Mouse (Mus musculus): Measurements from ENCODE around the gene Itpk1. TPM values are rescaled to one million over a fixed set of nuclear protein-coding genes. Genes with fewer than 3 reads are reported as not detected.

The Itpk1 gene
- polyA plus RNA-seq, 1 experiment from 2014 or later, result 38.7 TPM

GRCm38 (mm10) chr12:102551186-102551585 is 153.5 kb downstream of the Itpk1 start:
- H3K27ac ChIP-seq, result peak overlapping the region; percentile 22; the same call in 1 of the 2 replicates

GRCm38 (mm10) chr12:102550529-102550928 is 154.2 kb downstream of the Itpk1 start:
- H3K27me3 ChIP-seq, result peaks cover 14% of the 10 kb centered on the region
- peak overlapping the region; percentile 22; the same call in 1 of the 2 replicates for H3K27ac ChIP-seq
- H3K36me3 ChIP-seq (ENCODE audit: poor library complexity, severe bottlenecking), result no peaks in the 10 kb centered on the region
- 4% methylated on average over 11 of the region's 11 CpGs for WGBS
- no peak overlapping the region for H3K4me3 ChIP-seq
- H3K4me2 ChIP-seq, result no peak overlapping the region
- no peak for ATAC-seq
- peaks cover 31% of the 10 kb centered on the region for H3K4me1 ChIP-seq
- 0 out of 2 replicates have a peak overlapping the region, but pooled peaks have one; percentile 30 for H3K9ac ChIP-seq
- no peaks in the 10 kb centered on the region for H3K9me3 ChIP-seq (replicated peaks)

More at GRCm38 (mm10) chr12:102551186-102551585, 153.5 kb downstream of the Itpk1 start:
- H3K9me3 ChIP-seq (replicated peaks), result no peaks in the 10 kb centered on the region
- no peaks in the 10 kb centered on the region for H3K36me3 ChIP-seq (ENCODE audit: poor library complexity, severe bottlenecking)
- H3K9ac ChIP-seq, result 0 out of 2 replicates have a peak overlapping the region, but pooled peaks have one; percentile 14
- H3K4me1 ChIP-seq, result peaks cover 37% of the 10 kb centered on the region
- WGBS, result 59% methylated on average over 3 of the region's 3 CpGs
- no peak overlapping the region for H3K4me3 ChIP-seq
- ATAC-seq, result no peak
- H3K4me2 ChIP-seq, result no peak overlapping the region
- H3K27me3 ChIP-seq, result peaks cover 14% of the 10 kb centered on the region

GRCm38 (mm10) chr12:102545122-102545521 is 159.6 kb downstream of the Itpk1 start:
- ATAC-seq, result no peak
- WGBS, result 49% methylated on average over 6 of the region's 6 CpGs
- H3K27ac ChIP-seq, result no peak overlapping the region

DNA sequence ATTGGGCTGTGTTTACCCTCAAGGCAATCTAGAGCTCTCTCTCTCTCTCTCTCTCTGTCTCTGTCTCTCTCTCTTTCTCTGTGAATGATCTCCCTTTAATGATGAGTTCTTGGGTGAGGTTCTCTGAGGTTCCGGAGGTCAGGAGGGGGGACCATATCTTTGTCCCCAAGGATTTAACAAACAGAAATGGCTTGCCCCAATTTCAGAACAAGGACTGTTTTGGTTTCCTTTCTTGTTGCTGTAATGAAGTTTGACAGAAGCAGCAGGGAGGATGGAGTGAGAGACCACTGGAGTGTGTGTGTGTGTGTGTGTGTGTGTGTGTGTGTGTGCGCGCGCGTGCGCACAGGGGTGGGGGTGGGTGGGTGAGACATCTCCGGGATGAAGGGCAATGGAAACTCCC is 163.6 kb downstream of the Itpk1 start:
- 97% methylated on average over 7 of the region's 7 CpGs for WGBS
- ATAC-seq, result no peak
- H3K27ac ChIP-seq, result no peak overlapping the region

More at GRCm38 (mm10) chr12:102545122-102545521, 159.6 kb downstream of the Itpk1 start:
- H3K4me2 ChIP-seq, result no peak overlapping the region
- H3K9me3 ChIP-seq (replicated peaks), result no peaks in the 10 kb centered on the region
- H3K9ac ChIP-seq, result no peak overlapping the region
- H3K36me3 ChIP-seq (ENCODE audit: poor library complexity, severe bottlenecking), result no peaks in the 10 kb centered on the region
- H3K4me3 ChIP-seq, result no peak overlapping the region
- H3K27me3 ChIP-seq, result no peaks in the 10 kb centered on the region
- no peaks in the 10 kb centered on the region for H3K4me1 ChIP-seq

DNA sequence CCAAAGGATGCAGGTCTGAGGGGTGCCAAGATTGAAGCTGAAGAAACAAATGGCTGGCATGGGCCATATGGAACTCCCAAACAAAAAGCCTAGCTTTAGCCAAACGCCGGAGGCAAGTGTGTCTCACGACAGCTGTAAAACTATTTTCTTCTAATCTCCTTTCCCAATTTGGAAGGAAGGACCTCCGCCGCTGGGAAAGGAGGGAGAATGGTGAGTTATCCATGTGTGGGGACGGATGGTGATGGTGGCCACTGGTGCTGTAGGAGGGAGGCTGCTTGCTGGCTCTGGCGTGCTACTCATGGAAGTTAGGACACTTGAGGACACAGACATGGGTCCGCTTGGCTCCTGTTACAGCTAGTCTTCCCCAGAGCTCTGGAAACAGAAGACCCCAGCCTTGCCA is 164.5 kb downstream of the Itpk1 start:
- Histone ChIP-seq H3K27ac (no peak overlapping the region), H3K9me3 (replicated peaks) (no peaks in the 10 kb centered on the region), H3K4me2 (no peak overlapping the region), H3K4me1 (no peaks in the 10 kb centered on the region), H3K27me3 (no peaks in the 10 kb centered on the region), H3K9ac (no peak overlapping the region), H3K36me3 (ENCODE audit: poor library complexity, severe bottlenecking) (no peaks in the 10 kb centered on the region), H3K4me3 (no peak overlapping the region)
- no peak for ATAC-seq
- WGBS, result 76% methylated on average over 8 of the region's 8 CpGs

More for the DNA sequence above, 163.6 kb downstream of the Itpk1 start:
- no peaks in the 10 kb centered on the region for H3K4me1 ChIP-seq
- no peak overlapping the region for H3K4me2 ChIP-seq
- H3K27me3 ChIP-seq, result no peaks in the 10 kb centered on the region
- H3K9ac ChIP-seq, result no peak overlapping the region
- no peaks in the 10 kb centered on the region for H3K36me3 ChIP-seq (ENCODE audit: poor library complexity, severe bottlenecking)
- no peaks in the 10 kb centered on the region for H3K9me3 ChIP-seq (replicated peaks)
- H3K4me3 ChIP-seq, result no peak overlapping the region

GRCm38 (mm10) chr12:102535796-102536195 is 168.9 kb downstream of the Itpk1 start:
- no peak for ATAC-seq
- WGBS, result 21% methylated on average over 1 of the region's 1 CpGs
- H3K9ac ChIP-seq, result no peak overlapping the region

GRCm38 (mm10) chr12:102527989-102528388 is 176.7 kb downstream of the Itpk1 start:
- Histone ChIP-seq H3K27ac (no peak overlapping the region), H3K27me3 (no peaks in the 10 kb centered on the region), H3K9ac (no peak overlapping the region), H3K36me3 (ENCODE audit: poor library complexity, severe bottlenecking) (no peaks in the 10 kb centered on the region), H3K4me2 (no peak overlapping the region), H3K4me3 (no peak overlapping the region), H3K4me1 (no peaks in the 10 kb centered on the region), H3K9me3 (replicated peaks) (no peaks in the 10 kb centered on the region)
- no peak for ATAC-seq
- WGBS, result 71% methylated on average over 5 of the region's 5 CpGs

More at GRCm38 (mm10) chr12:102535796-102536195, 168.9 kb downstream of the Itpk1 start:
- no peak overlapping the region for H3K4me3 ChIP-seq
- H3K27ac ChIP-seq, result no peak overlapping the region
- H3K4me1 ChIP-seq, result no peaks in the 10 kb centered on the region
- no peaks in the 10 kb centered on the region for H3K9me3 ChIP-seq (replicated peaks)
- H3K27me3 ChIP-seq, result no peaks in the 10 kb centered on the region
- H3K36me3 ChIP-seq (ENCODE audit: poor library complexity, severe bottlenecking), result no peaks in the 10 kb centered on the region
- H3K4me2 ChIP-seq, result no peak overlapping the region

- H3K4me1 ChIP-seq, result peaks cover 10% of the 10 kb centered on the region
- no peak overlapping the region for H3K4me3 ChIP-seq
- 16% methylated on average over 6 of the region's 6 CpGs for WGBS
- H3K27ac ChIP-seq, result no peak overlapping the region
- H3K9ac ChIP-seq, result no peak overlapping the region
- H3K27me3 ChIP-seq, result no peaks in the 10 kb centered on the region
- H3K9me3 ChIP-seq (replicated peaks), result no peaks in the 10 kb centered on the region
- no peak overlapping the region for H3K4me2 ChIP-seq
- ATAC-seq, result no peak
- H3K36me3 ChIP-seq (ENCODE audit: poor library complexity, severe bottlenecking), result no peaks in the 10 kb centered on the region
Observed at GRCm38 (mm10) chr12:102524760-102525159, 180.0 kb downstream of the Itpk1 start.

DNA sequence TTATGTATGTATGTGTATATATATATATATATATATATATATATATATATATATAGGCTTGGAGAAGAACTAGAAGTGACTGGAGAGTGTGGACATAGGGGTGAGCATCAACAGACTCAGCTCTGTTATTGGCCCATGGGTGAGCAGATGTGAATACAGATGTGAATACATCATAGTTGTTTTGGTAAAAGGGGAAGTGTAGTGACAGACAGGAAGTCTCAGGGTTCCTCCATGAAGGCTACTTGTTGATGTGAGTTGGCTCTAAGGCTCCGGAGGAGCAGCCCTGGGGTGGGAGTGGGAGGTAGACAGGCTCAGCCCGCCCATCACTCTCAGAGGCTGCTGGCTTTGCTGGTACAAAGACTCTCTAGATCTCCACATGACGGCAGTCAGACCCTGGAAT is 180.5 kb downstream of the Itpk1 start:
- no peaks in the 10 kb centered on the region for H3K9me3 ChIP-seq (replicated peaks)
- no peaks in the 10 kb centered on the region for H3K36me3 ChIP-seq (ENCODE audit: poor library complexity, severe bottlenecking)
- no peak for ATAC-seq
- no peak overlapping the region for H3K9ac ChIP-seq
- WGBS, result 62% methylated on average over 3 of the region's 3 CpGs
- H3K4me1 ChIP-seq, result peaks cover 10% of the 10 kb centered on the region
- H3K4me3 ChIP-seq, result no peak overlapping the region
- H3K27ac ChIP-seq, result no peak overlapping the region
- H3K27me3 ChIP-seq, result no peaks in the 10 kb centered on the region
- H3K4me2 ChIP-seq, result no peak overlapping the region

GRCm38 (mm10) chr12:102521777-102522319 is 182.9 kb downstream of the Itpk1 start:
- Histone ChIP-seq H3K4me1 (peaks cover 10% of the 10 kb centered on the region), H3K9ac (no peak overlapping the region), H3K36me3 (ENCODE audit: poor library complexity, severe bottlenecking) (no peaks in the 10 kb centered on the region), H3K9me3 (replicated peaks) (no peaks in the 10 kb centered on the region), H3K4me2 (no peak overlapping the region), H3K4me3 (no peak overlapping the region), H3K27me3 (no peaks in the 10 kb centered on the region), H3K27ac (no peak overlapping the region)
- peak; percentile 61; the same call in 1 of the 2 replicates for ATAC-seq
- 27% methylated on average over 13 of the region's 13 CpGs for WGBS

DNA sequence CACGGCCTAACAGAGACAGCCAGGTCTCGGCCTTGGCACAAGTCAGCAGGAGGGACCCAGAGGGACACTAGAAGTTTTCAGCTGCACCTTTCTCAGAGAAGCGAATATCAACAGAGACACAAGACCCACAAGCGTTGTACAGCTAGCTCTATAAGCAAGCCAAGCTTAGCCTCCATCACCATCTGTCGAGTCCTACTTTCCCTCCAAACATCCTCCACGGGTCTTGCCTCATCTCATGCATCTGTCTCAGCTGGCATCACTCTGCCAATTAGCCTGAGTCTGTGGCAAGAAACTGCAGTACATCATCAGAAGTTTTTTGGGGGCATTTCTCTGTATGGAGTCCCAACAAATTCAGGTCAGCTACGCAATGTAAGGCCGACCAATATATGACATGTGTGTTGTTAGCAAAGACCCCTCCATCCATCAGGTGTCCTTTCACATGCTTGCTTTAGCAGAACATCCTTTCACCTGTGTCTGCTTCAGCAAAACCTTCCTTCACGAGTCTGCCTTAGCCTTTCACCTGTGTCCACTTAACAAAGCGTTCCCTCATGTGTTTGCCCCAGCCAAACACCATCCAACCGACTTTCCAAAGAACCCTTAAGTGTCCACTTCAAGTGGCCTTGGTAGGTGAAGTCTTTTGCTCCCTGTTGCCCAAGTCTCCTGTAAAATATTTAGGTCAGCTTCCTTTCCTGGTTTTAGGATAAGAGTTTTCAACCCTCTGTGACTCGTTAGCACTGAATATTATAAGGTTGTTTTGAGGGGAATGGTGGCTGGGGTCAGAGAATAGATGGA is 184.6 kb downstream of the Itpk1 start:
- Histone ChIP-seq H3K36me3 (ENCODE audit: poor library complexity, severe bottlenecking) (no peaks in the 10 kb centered on the region), H3K9me3 (replicated peaks) (no peaks in the 10 kb centered on the region), H3K27ac (no peak overlapping the region), H3K9ac (no peak overlapping the region), H3K4me2 (no peak overlapping the region), H3K27me3 (no peaks in the 10 kb centered on the region), H3K4me3 (no peak overlapping the region), H3K4me1 (peaks cover 10% of the 10 kb centered on the region)
- 91% methylated on average over 12 of the region's 12 CpGs for WGBS
- no peak for ATAC-seq

All from forebrain, embryonic 13.5 days (tissue).